ENCODE assay signal across 29 mouse cellular contexts in genomic region chr13:9148830-9149229, GRCm38 (mm10). TPM values are rescaled to one million over a fixed set of nuclear protein-coding genes. Genes with fewer than 3 reads are reported as not detected.
DNase-seq lines count a peak whose midpoint lies in the region; TF ChIP-seq lines count a peak whose summit lies in the region.
"Had no signal": no experiment of that assay in that cellular context is flagged by ENCODE, and none has a peak within 500 bp of the region (broad histone marks: within the 10 kb centered on the region; RNA-seq: fewer than 3 reads in every experiment).

No protein-coding gene starts in this region.

- TF ChIP-seq RAD21 in CH12.LX (IDR thresholded peaks at IDR 0.05; ENCODE audit: low read depth, low read length): no peak

- no peak for TF ChIP-seq EP300 in CH12.LX (IDR thresholded peaks at IDR 0.05; ENCODE audit: low read length)

- in situ Hi-C loops in CH12.LX (cut with MboI; ENCODE audit: low pct_ligation_motif_present, low pct_unique_long_range_greater_than_20kb, low sequenced_read_pairs): no loop called here

- H3K27me3 ChIP-seq in CH12.LX (replicated peaks): no peaks in the 10 kb centered on the region
- H3K27me3 ChIP-seq in small intestine, adult 2 months (ENCODE audit: control insufficient read depth, insufficient read depth, low read length): no peaks in the 10 kb centered on the region
- H3K27me3 ChIP-seq: embryonic facial prominence, embryonic 15.5 days; forebrain, embryonic 12.5 days; heart, embryonic 15.5 days; kidney, embryonic 15.5 days; limb, embryonic 15.5 days; liver, embryonic 13.5 days; midbrain, embryonic 13.5 days; Patski had no signal

- H3K79me2 ChIP-seq in CH12.LX (replicated peaks; ENCODE audit: control insufficient read depth, extremely low read depth, insufficient read depth, poor library complexity, severe bottlenecking): 0 out of 2 replicates have a peak, but pooled peaks cover 3% of the 10 kb centered on the region

- H3K9ac ChIP-seq in CH12.LX (ENCODE audit: insufficient read depth, low read depth): no peak overlapping the region
- H3K9ac ChIP-seq: embryonic facial prominence, embryonic 15.5 days; forebrain, embryonic 12.5 days; heart, embryonic 15.5 days; kidney, embryonic 15.5 days; limb, embryonic 15.5 days; liver, embryonic 13.5 days; midbrain, embryonic 13.5 days had no signal

- peak; percentile 23 for DNase-seq in adrenal gland, adult 2 months
- no peak for DNase-seq in adrenal gland, adult 8-10 months
- peak; percentile 50 to 56 for DNase-seq in heart, adult 18-20 months
- DNase-seq in heart, adult 8-10 months (ENCODE audit: low spot score): no peak
- no peak for DNase-seq in CH12.LX (ENCODE audit: extremely low read depth)
- DNase-seq in MN1 (ENCODE audit: low spot score): no peak
- no peak for DNase-seq in adrenal gland, postnatal 25 days
- DNase-seq: cerebellum, postnatal 14 days; forebrain, postnatal 0 days; gastrocnemius, postnatal 36 days; kidney, adult 11 months; kidney, postnatal 4 days; liver, embryonic 13.5 days; lung, postnatal 4 days; thymus, adult 2 months; thymus, postnatal 36 days had no signal

- no peaks in the 10 kb centered on the region for H3K9me3 ChIP-seq in CH12.LX (replicated peaks; ENCODE audit: low read length)
- H3K9me3 ChIP-seq: embryonic facial prominence, embryonic 10.5 days; embryonic facial prominence, embryonic 15.5 days; forebrain, embryonic 12.5 days; G1E; heart, embryonic 10.5 days; heart, embryonic 15.5 days; kidney, embryonic 15.5 days; limb, embryonic 10.5 days; limb, embryonic 15.5 days; liver, embryonic 13.5 days; midbrain, embryonic 13.5 days had no signal

- peaks cover 51 to 77% of the 10 kb centered on the region in 2 experiments for H3K36me3 ChIP-seq in CH12.LX (replicated peaks in 1 of 2; ENCODE audit: control insufficient read depth in 1 of 2, insufficient read depth in 1 of 2, low read length in 1 of 2)
- H3K36me3 ChIP-seq in small intestine, adult 2 months (ENCODE audit: control insufficient read depth, insufficient read depth, low read length): peaks cover 45% of the 10 kb centered on the region

- 0 out of 2 replicates have a peak overlapping the region, but pooled peaks have one; percentile 15 for H3K27ac ChIP-seq in CH12.LX (ENCODE audit: insufficient read depth, low read depth)
- H3K27ac ChIP-seq in small intestine, adult 2 months (ENCODE audit: insufficient read depth, low read depth, low read length): 0 out of 2 replicates have a peak overlapping the region, but pooled peaks have one; percentile 3
- H3K27ac ChIP-seq: embryonic facial prominence, embryonic 10.5 days; embryonic facial prominence, embryonic 15.5 days; forebrain, embryonic 12.5 days; heart, embryonic 10.5 days; heart, embryonic 15.5 days; hindbrain, postnatal 0 days; kidney, embryonic 15.5 days; limb, embryonic 10.5 days; limb, embryonic 15.5 days; liver, embryonic 13.5 days; midbrain, embryonic 13.5 days had no signal

- H3K4me1 ChIP-seq in CH12.LX (ENCODE audit: control insufficient read depth in 1 of 2, insufficient read depth in 2 of 2): peaks cover 0 to 38% of the 10 kb centered on the region in 2 experiments; a peak in 2 of 4 replicates
- H3K4me1 ChIP-seq in small intestine, adult 2 months (ENCODE audit: control insufficient read depth, insufficient read depth, insufficient read length, low read length): peaks cover 10% of the 10 kb centered on the region; the same call in 1 of the 2 replicates
- H3K4me1 ChIP-seq: embryonic facial prominence, embryonic 10.5 days; embryonic facial prominence, embryonic 15.5 days; heart, embryonic 10.5 days; heart, embryonic 15.5 days; kidney, embryonic 15.5 days; limb, embryonic 10.5 days; limb, embryonic 15.5 days; liver, embryonic 13.5 days had no signal

- dilution Hi-C loops in CH12.LX (cut with MboI; ENCODE audit: extremely low pct_ligation_motif_present, extremely low pct_unique_long_range_greater_than_20kb, low sequenced_read_pairs): no loop called here

- TF ChIP-seq CTCF in CH12.LX (conservative IDR thresholded peaks at IDR 0.05 in 1 of 2, IDR thresholded peaks at IDR 0.05 in 1 of 2; ENCODE audit: low read depth in 2 of 2, low read length in 2 of 2): no peak
- no peak for TF ChIP-seq CTCF in small intestine, adult 2 months (IDR thresholded peaks at IDR 0.05; ENCODE audit: extremely low read depth, insufficient read length, insufficient replicate concordance, low read depth, low read length)

- 55% methylated on average over 2 of the region's 2 CpGs for WGBS in small intestine, adult 2 months

- TF ChIP-seq POLR2A in CH12.LX (IDR thresholded peaks at IDR 0.05; ENCODE audit: low read depth, low read length): no peak
- no peak for TF ChIP-seq POLR2A in small intestine, adult 2 months (IDR thresholded peaks at IDR 0.05; ENCODE audit: low read depth, low read length)

- no peak overlapping the region for H3K4me3 ChIP-seq in CH12.LX (replicated peaks in 1 of 3; ENCODE audit: low read depth in 2 of 3, low read length in 2 of 3, poor library complexity in 1 of 3)
- no peak overlapping the region for H3K4me3 ChIP-seq in small intestine, adult 2 months (ENCODE audit: low read depth, low read length)
- H3K4me3 ChIP-seq: embryonic facial prominence, embryonic 10.5 days; embryonic facial prominence, embryonic 15.5 days; forebrain, embryonic 12.5 days; heart, embryonic 10.5 days; heart, embryonic 15.5 days; kidney, embryonic 15.5 days; limb, embryonic 10.5 days; limb, embryonic 15.5 days; liver, embryonic 13.5 days; midbrain, embryonic 13.5 days had no signal

- no peak overlapping the region for H3K4me2 ChIP-seq in CH12.LX (ENCODE audit: insufficient read depth, low read depth, poor library complexity, severe bottlenecking)
- H3K4me2 ChIP-seq: embryonic facial prominence, embryonic 15.5 days; forebrain, embryonic 12.5 days; heart, embryonic 15.5 days; kidney, embryonic 15.5 days; limb, embryonic 15.5 days; liver, embryonic 13.5 days; midbrain, embryonic 13.5 days had no signal

TF ChIP-seq in CH12.LX, 34 proteins besides CTCF, POLR2A, EP300 and RAD21:
- TF ChIP-seq TBP (conservative IDR thresholded peaks at IDR 0.05; ENCODE audit: low read depth, low read length) (no peak), RCOR1 (conservative IDR thresholded peaks at IDR 0.05; ENCODE audit: low read depth, low read length) (no peak), BHLHE40 (IDR thresholded peaks at IDR 0.05; ENCODE audit: low read depth, low read length) (no peak), ETS1 (conservative IDR thresholded peaks at IDR 0.05; ENCODE audit: low read depth, low read length) (no peak)

RNA-seq across cellular contexts. Expression of gene Larp4b, which starts 55.1 kb away (rescaled TPM):
- 10 to 100 TPM; 49.1 to 72.2 TPM for total RNA-seq in adrenal gland, adult 2 months (2021)
- polyA plus RNA-seq in adrenal gland, adult 2 months (2012; rRNA removed): 14.2 and 19.8 TPM in 2 replicates
- 10 to 100 TPM; 65.9 to 70.3 (median 67.2) TPM for total RNA-seq in adrenal gland, adult 8-10 months (2022)
- 10 to 100 TPM; 63.8 to 75.7 TPM for total RNA-seq in heart, adult 18-20 months (2021)
- total RNA-seq in heart, adult 8-10 months (2022): 10 to 100 TPM; 61.4 to 87.8 (median 77.9) TPM
- total RNA-seq in CH12.LX (2012; rRNA removed): 52.5 and 57.9 TPM in 2 replicates
- 58.3 and 65.4 TPM in 2 replicates for total RNA-seq in CH12.LX (2014; rRNA removed)
- polyA plus RNA-seq in CH12.LX (2012; ENCODE audit: insufficient read length, low read depth): 52.3 and 63.3 TPM in 2 replicates
- polyA plus RNA-seq in small intestine, adult 2 months (2012; rRNA removed): 8.5 and 18.1 TPM in 2 replicates
- 66.6 and 75.1 TPM in 2 replicates for total RNA-seq in adrenal gland, postnatal 25 days (2021)

Comparison
In these comparisons a context has a peak if more than half of its experiments do, and no peak if none do; other contexts are left out.
1. DNase-seq: peak in adrenal gland, adult 2 months (single experiment) and heart, adult 18-20 months (2 of 2); none in adrenal gland, adult 8-10 months (single experiment), heart, adult 8-10 months (single experiment), CH12.LX (single experiment), MN1 (single experiment) and adrenal gland, postnatal 25 days (single experiment).